Mouse (Mus musculus): Measurements from ENCODE around the gene Tsc22d3. TPM values are rescaled to one million over a fixed set of nuclear protein-coding genes. Genes with fewer than 3 reads are reported as not detected.

Tsc22d3 gene
- polyA plus RNA-seq, 1 experiment from 2014 or later: 71.2 TPM

GRCm38 (mm10) chrX:140525604-140526252, 74.7 kb downstream of the Tsc22d3 start:
- Histone ChIP-seq H3K4me1 (ENCODE audit: control insufficient read depth, insufficient read depth, low read length) (no peaks in the 10 kb centered on the region), H3K36me3 (ENCODE audit: control insufficient read depth, insufficient read depth, low read length) (no peaks in the 10 kb centered on the region), H3K9ac (ENCODE audit: low read depth, low read length) (no peak overlapping the region), H3K27ac (ENCODE audit: low read length) (no peak overlapping the region), H3K9me3 (ENCODE audit: control insufficient read depth, low read length) (no peaks in the 10 kb centered on the region), H3K4me2 (ENCODE audit: low read depth, low read length) (no peak overlapping the region), H3K27me3 (replicated peaks; ENCODE audit: control insufficient read depth, insufficient read depth, low read length) (no peaks in the 10 kb centered on the region), H3K4me3 (ENCODE audit: low read length) (no peak overlapping the region)
- WGBS: 83% methylated on average over 7 of the region's 7 CpGs
- no peak for ATAC-seq

DNA sequence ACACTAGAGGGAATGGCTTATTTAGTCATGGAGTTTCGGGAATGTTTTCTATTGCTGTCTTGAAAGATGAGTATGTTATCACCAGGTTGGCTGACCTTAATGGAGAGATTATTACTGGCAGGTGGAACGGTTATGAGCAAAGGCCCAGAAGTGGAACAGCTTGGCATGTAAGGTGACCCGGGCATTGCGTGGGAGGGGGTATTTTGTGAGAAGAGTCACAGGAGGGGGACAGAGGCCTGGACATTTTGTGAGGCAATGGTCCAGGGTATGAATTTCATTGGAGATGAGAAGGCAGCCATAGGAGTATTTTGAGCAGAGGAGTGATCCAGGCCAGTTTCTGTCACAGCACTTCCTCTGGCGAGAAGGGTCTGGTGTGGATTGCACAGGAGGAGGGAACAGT, 76.2 kb downstream of the Tsc22d3 start:
- Histone ChIP-seq H3K4me3 (ENCODE audit: low read length) (no peak overlapping the region), H3K27me3 (replicated peaks; ENCODE audit: control insufficient read depth, insufficient read depth, low read length) (no peaks in the 10 kb centered on the region), H3K27ac (ENCODE audit: low read length) (no peak overlapping the region), H3K4me1 (ENCODE audit: control insufficient read depth, insufficient read depth, low read length) (no peaks in the 10 kb centered on the region), H3K9me3 (ENCODE audit: control insufficient read depth, low read length) (no peaks in the 10 kb centered on the region), H3K36me3 (ENCODE audit: control insufficient read depth, insufficient read depth, low read length) (no peaks in the 10 kb centered on the region), H3K4me2 (ENCODE audit: low read depth, low read length) (no peak overlapping the region), H3K9ac (ENCODE audit: low read depth, low read length) (no peak overlapping the region)
- no peak for ATAC-seq
- 89% methylated on average over 5 of the region's 5 CpGs for WGBS

DNA sequence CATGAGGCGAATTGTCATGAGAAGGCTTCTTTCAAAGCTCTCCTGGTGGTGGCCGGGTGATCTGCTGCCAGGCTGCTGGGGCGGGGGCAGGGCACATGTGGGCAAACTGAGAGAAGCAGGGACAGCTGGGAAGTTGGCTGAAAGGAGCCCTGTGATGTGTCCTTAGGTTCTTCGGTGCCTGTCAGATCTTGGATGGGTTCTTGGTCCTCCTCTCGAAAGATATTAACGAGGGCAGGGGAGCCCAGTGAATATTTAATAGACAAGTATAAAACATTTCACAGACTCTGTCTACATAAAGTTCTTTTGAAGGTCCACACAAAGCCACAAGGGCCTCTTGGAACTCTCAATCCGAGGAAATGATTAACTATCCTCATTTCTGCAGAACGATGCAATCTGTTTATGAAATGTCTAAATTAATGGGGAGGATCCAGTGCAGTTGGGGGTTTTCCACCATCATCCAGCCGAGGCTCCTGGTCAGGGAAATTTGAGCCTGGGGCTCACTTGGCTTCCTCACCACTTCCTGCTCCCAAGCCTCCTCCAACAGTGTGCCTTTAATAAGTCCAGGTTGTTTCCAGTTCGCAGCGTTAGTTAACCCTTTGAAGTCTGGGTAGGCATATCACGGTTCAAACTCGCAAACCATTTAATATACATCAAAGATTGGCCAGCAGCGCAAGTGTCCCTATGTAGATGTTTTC, 78.2 kb downstream of the Tsc22d3 start:
- H3K4me3 ChIP-seq (ENCODE audit: low read length): no peak overlapping the region
- H3K4me1 ChIP-seq (ENCODE audit: control insufficient read depth, insufficient read depth, low read length): no peaks in the 10 kb centered on the region
- WGBS: 52% methylated on average over 14 of the region's 14 CpGs
- ATAC-seq: no peak
- H3K27me3 ChIP-seq (replicated peaks; ENCODE audit: control insufficient read depth, insufficient read depth, low read length): 0 out of 2 replicates have a peak, but pooled peaks cover 2% of the 10 kb centered on the region
- H3K9ac ChIP-seq (ENCODE audit: low read depth, low read length): no peak overlapping the region
- no peaks in the 10 kb centered on the region for H3K9me3 ChIP-seq (ENCODE audit: control insufficient read depth, low read length)
- H3K27ac ChIP-seq (ENCODE audit: low read length): no peak overlapping the region
- no peaks in the 10 kb centered on the region for H3K36me3 ChIP-seq (ENCODE audit: control insufficient read depth, insufficient read depth, low read length)
- no peak overlapping the region for H3K4me2 ChIP-seq (ENCODE audit: low read depth, low read length)

GRCm38 (mm10) chrX:140520146-140521102, 80.0 kb downstream of the Tsc22d3 start:
- Histone ChIP-seq H3K4me3 (ENCODE audit: low read length) (peak overlapping the region; percentile 19; the same call in 1 of the 2 replicates), H3K36me3 (ENCODE audit: control insufficient read depth, insufficient read depth, low read length) (no peaks in the 10 kb centered on the region), H3K4me2 (ENCODE audit: low read depth, low read length) (peak overlapping the region; percentile 51), H3K27ac (ENCODE audit: low read length) (peak overlapping the region; percentile 65), H3K4me1 (ENCODE audit: control insufficient read depth, insufficient read depth, low read length) (no peaks in the 10 kb centered on the region), H3K9me3 (ENCODE audit: control insufficient read depth, low read length) (no peaks in the 10 kb centered on the region), H3K9ac (ENCODE audit: low read depth, low read length) (no peak overlapping the region), H3K27me3 (replicated peaks; ENCODE audit: control insufficient read depth, insufficient read depth, low read length) (0 out of 2 replicates have a peak, but pooled peaks cover 2% of the 10 kb centered on the region)
- peak; percentile 98 for ATAC-seq
- 16% methylated on average over 25 of the region's 25 CpGs for WGBS

GRCm38 (mm10) chrX:140518351-140518750, 82.1 kb downstream of the Tsc22d3 start:
- no peak overlapping the region for H3K4me3 ChIP-seq (ENCODE audit: low read length)
- H3K9ac ChIP-seq (ENCODE audit: low read depth, low read length): no peak overlapping the region
- 78% methylated on average over 8 of the region's 8 CpGs for WGBS
- H3K36me3 ChIP-seq (ENCODE audit: control insufficient read depth, insufficient read depth, low read length): no peaks in the 10 kb centered on the region
- no peak for ATAC-seq
- H3K9me3 ChIP-seq (ENCODE audit: control insufficient read depth, low read length): no peaks in the 10 kb centered on the region
- H3K27me3 ChIP-seq (replicated peaks; ENCODE audit: control insufficient read depth, insufficient read depth, low read length): peaks cover 2% of the 10 kb centered on the region; the same call in 1 of the 2 replicates
- H3K27ac ChIP-seq (ENCODE audit: low read length): no peak overlapping the region
- no peaks in the 10 kb centered on the region for H3K4me1 ChIP-seq (ENCODE audit: control insufficient read depth, insufficient read depth, low read length)
- no peak overlapping the region for H3K4me2 ChIP-seq (ENCODE audit: low read depth, low read length)

- Histone ChIP-seq H3K4me1 (ENCODE audit: control insufficient read depth, insufficient read depth, low read length) (peaks cover 7% of the 10 kb centered on the region; the same call in 1 of the 2 replicates), H3K27me3 (replicated peaks; ENCODE audit: control insufficient read depth, insufficient read depth, low read length) (peaks cover 9% of the 10 kb centered on the region), H3K27ac (ENCODE audit: low read length) (no peak overlapping the region), H3K9ac (ENCODE audit: low read depth, low read length) (no peak overlapping the region), H3K36me3 (ENCODE audit: control insufficient read depth, insufficient read depth, low read length) (no peaks in the 10 kb centered on the region), H3K4me2 (ENCODE audit: low read depth, low read length) (no peak overlapping the region), H3K4me3 (ENCODE audit: low read length) (no peak overlapping the region), H3K9me3 (ENCODE audit: control insufficient read depth, low read length) (no peaks in the 10 kb centered on the region)
- 100% methylated on average over 1 of the region's 2 CpGs for WGBS
- ATAC-seq: no peak
These were observed 87.1 kb downstream of the Tsc22d3 start for GRCm38 (mm10) chrX:140513379-140513778.

- peaks cover 7% of the 10 kb centered on the region; the same call in 1 of the 2 replicates for H3K4me1 ChIP-seq (ENCODE audit: control insufficient read depth, insufficient read depth, low read length)
- H3K4me2 ChIP-seq (ENCODE audit: low read depth, low read length): peak overlapping the region; percentile 45; the same call in 1 of the 2 replicates
- ATAC-seq: peak; percentile 68
- 0 out of 2 replicates have a peak overlapping the region, but pooled peaks have one; percentile 43 for H3K9ac ChIP-seq (ENCODE audit: low read depth, low read length)
- no peak overlapping the region for H3K27ac ChIP-seq (ENCODE audit: low read length)
- H3K36me3 ChIP-seq (ENCODE audit: control insufficient read depth, insufficient read depth, low read length): no peaks in the 10 kb centered on the region
- no peak overlapping the region for H3K4me3 ChIP-seq (ENCODE audit: low read length)
- peaks cover 7% of the 10 kb centered on the region for H3K27me3 ChIP-seq (replicated peaks; ENCODE audit: control insufficient read depth, insufficient read depth, low read length)
- no peaks in the 10 kb centered on the region for H3K9me3 ChIP-seq (ENCODE audit: control insufficient read depth, low read length)
- WGBS: 53% methylated on average over 7 of the region's 7 CpGs
These were observed 88.5 kb downstream of the Tsc22d3 start for GRCm38 (mm10) chrX:140511687-140512651.

DNA sequence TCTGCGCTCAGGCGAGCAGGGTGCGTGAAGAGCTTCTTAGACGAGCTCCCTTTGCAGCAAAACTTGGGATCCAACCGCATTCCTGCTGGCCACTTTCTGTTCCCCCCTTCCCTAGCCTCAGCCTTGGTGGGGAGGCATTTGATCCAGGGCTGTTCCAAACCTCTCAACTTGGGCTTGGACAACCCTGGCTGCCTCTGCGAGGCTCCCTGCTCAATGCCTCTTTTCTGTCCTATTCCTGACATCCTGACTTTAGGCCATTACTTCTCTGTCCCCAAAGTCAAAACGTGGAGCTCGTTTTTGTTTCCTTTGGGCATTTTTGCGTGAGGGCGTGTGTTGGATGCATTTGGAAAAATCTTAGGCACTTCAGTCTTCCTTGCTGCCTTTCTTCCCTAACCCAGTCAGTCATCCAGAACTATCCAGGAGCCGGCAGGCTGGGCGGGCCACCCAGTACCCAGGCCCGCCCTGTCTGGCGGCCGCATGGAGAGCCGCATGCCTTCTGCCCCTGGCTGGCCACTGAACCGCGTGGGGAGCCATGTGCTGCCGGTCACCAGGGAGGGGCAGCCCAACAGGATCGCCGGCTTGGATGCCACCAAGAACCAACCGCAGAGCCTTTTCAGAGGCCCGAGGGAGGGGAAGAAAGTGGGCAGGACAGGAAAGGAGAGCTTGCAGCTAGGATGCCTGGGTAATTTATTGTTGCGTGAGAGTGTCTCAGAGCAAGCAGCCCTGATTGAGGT, 89.6 kb downstream of the Tsc22d3 start:
- no peaks in the 10 kb centered on the region for H3K9me3 ChIP-seq (ENCODE audit: control insufficient read depth, low read length)
- WGBS: 38% methylated on average over 24 of the region's 24 CpGs
- peaks cover 12% of the 10 kb centered on the region; the same call in 1 of the 2 replicates for H3K4me1 ChIP-seq (ENCODE audit: control insufficient read depth, insufficient read depth, low read length)
- H3K9ac ChIP-seq (ENCODE audit: low read depth, low read length): peak overlapping the region; percentile 43; the same call in 1 of the 2 replicates
- peak; percentile 66 for ATAC-seq
- H3K27ac ChIP-seq (ENCODE audit: low read length): no peak overlapping the region
- peak overlapping the region; percentile 45 for H3K4me2 ChIP-seq (ENCODE audit: low read depth, low read length)
- peak overlapping the region; percentile 21; the same call in 1 of the 2 replicates for H3K4me3 ChIP-seq (ENCODE audit: low read length)
- no peaks in the 10 kb centered on the region for H3K36me3 ChIP-seq (ENCODE audit: control insufficient read depth, insufficient read depth, low read length)
- H3K27me3 ChIP-seq (replicated peaks; ENCODE audit: control insufficient read depth, insufficient read depth, low read length): peaks cover 7% of the 10 kb centered on the region

All from intestine, embryonic 16.5 days (tissue).